31 mouse cellular contexts compared by ENCODE assay signal in genomic region chr1:36613374-36613895, GRCm38 (mm10). TPM values are rescaled to one million over a fixed set of nuclear protein-coding genes. Genes with fewer than 3 reads are reported as not detected.
DNase-seq lines count a peak whose midpoint lies in the region; ATAC-seq lines count a peak whose summit lies in the region.
"Had no signal": no experiment of that assay in that cellular context is flagged by ENCODE, and none has a peak within 500 bp of the region (broad histone marks: within the 10 kb centered on the region; RNA-seq: fewer than 3 reads in every experiment).

No protein-coding gene starts in this region.

- no peaks in the 10 kb centered on the region for H3K9me3 ChIP-seq in midbrain, embryonic 11.5 days (ENCODE audit: control insufficient read depth, low read length)
- H3K9me3 ChIP-seq in midbrain, embryonic 13.5 days, result no peaks in the 10 kb centered on the region
- H3K9me3 ChIP-seq: embryonic facial prominence, embryonic 15.5 days; forebrain, embryonic 12.5 days; heart, embryonic 13.5 days; hindbrain, embryonic 10.5 days; hindbrain, embryonic 15.5 days; limb, embryonic 12.5 days; liver, embryonic 15.5 days had no signal

- peak; percentile 49 for DNase-seq in adrenal gland, postnatal 25 days
- DNase-seq in adrenal gland, postnatal 4 days (ENCODE audit: low spot score in 2 of 2), result no peak
- DNase-seq in midbrain, embryonic 11.5 days (ENCODE audit: low spot score, missing footprints), result peak; percentile 14
- DNase-seq in adrenal gland, postnatal 36 days, result peak; percentile 49 to 59
- no peak for DNase-seq in B cell, adult 2 months
- no peak for DNase-seq in urinary bladder, postnatal 25 days (ENCODE audit: low spot score)
- DNase-seq: cerebellum, adult 11-12 months; cerebellum, adult 9-11 months; forebrain, postnatal 0 days; gastrocnemius, postnatal 25 days; heart, adult 2 months; heart, postnatal 14 days; kidney, adult 11 months; kidney, postnatal 14 days; lung, embryonic 14.5 days; lung, postnatal 14 days; right cerebral cortex, postnatal 25 days; spleen, adult 18-20 months; thymus, adult 2 months; thymus, postnatal 4 days had no signal

- H3K27me3 ChIP-seq in midbrain, embryonic 11.5 days (ENCODE audit: control insufficient read depth, insufficient read depth, low read length), result no peaks in the 10 kb centered on the region
- H3K27me3 ChIP-seq in midbrain, embryonic 13.5 days, result no peaks in the 10 kb centered on the region
- H3K27me3 ChIP-seq: embryonic facial prominence, embryonic 15.5 days; forebrain, embryonic 12.5 days; heart, embryonic 13.5 days; hindbrain, embryonic 15.5 days; limb, embryonic 12.5 days; liver, embryonic 15.5 days had no signal

- no peaks in the 10 kb centered on the region for H3K36me3 ChIP-seq in midbrain, embryonic 11.5 days (ENCODE audit: control insufficient read depth, insufficient read depth, low read length)
- no peaks in the 10 kb centered on the region for H3K36me3 ChIP-seq in midbrain, embryonic 13.5 days
- H3K36me3 ChIP-seq: embryonic facial prominence, embryonic 15.5 days; forebrain, embryonic 12.5 days; heart, embryonic 13.5 days; hindbrain, embryonic 10.5 days; hindbrain, embryonic 15.5 days; limb, embryonic 12.5 days; liver, embryonic 15.5 days had no signal

- H3K4me1 ChIP-seq in midbrain, embryonic 11.5 days (ENCODE audit: control insufficient read depth, insufficient read depth, low read length), result no peaks in the 10 kb centered on the region; the same call in 1 of the 2 replicates
- H3K4me1 ChIP-seq in midbrain, embryonic 13.5 days (replicated peaks), result peaks cover 12% of the 10 kb centered on the region
- H3K4me1 ChIP-seq: liver, embryonic 15.5 days had no signal

- no peak for ATAC-seq in midbrain, embryonic 11.5 days (ENCODE audit: low FRiP score)
- no peak for ATAC-seq in midbrain, embryonic 13.5 days
- ATAC-seq: inflammation-experienced regulatory T-cells, adult 6 months; midbrain, embryonic 16.5 days had no signal

- no peak overlapping the region for H3K4me2 ChIP-seq in midbrain, embryonic 11.5 days
- no peak overlapping the region for H3K4me2 ChIP-seq in midbrain, embryonic 13.5 days (replicated peaks)
- H3K4me2 ChIP-seq: embryonic facial prominence, embryonic 15.5 days; forebrain, embryonic 12.5 days; heart, embryonic 13.5 days; hindbrain, embryonic 15.5 days; limb, embryonic 12.5 days; liver, embryonic 15.5 days; lung, embryonic 14.5 days had no signal

- H3K27ac ChIP-seq in midbrain, embryonic 11.5 days (ENCODE audit: low read depth, low read length), result no peak overlapping the region
- H3K27ac ChIP-seq in midbrain, embryonic 13.5 days, result no peak overlapping the region
- H3K27ac ChIP-seq: embryonic facial prominence, embryonic 15.5 days; forebrain, embryonic 12.5 days; heart, embryonic 13.5 days; hindbrain, embryonic 10.5 days; hindbrain, embryonic 15.5 days; limb, embryonic 12.5 days; liver, embryonic 15.5 days had no signal

- no peak overlapping the region for H3K4me3 ChIP-seq in midbrain, embryonic 11.5 days (ENCODE audit: low read depth, low read length)
- no peak overlapping the region for H3K4me3 ChIP-seq in midbrain, embryonic 13.5 days (replicated peaks)
- H3K4me3 ChIP-seq: embryonic facial prominence, embryonic 15.5 days; forebrain, embryonic 12.5 days; heart, adult 2 months; heart, embryonic 13.5 days; hindbrain, embryonic 10.5 days; hindbrain, embryonic 15.5 days; limb, embryonic 12.5 days; liver, embryonic 15.5 days had no signal

- whole genome bisulfite sequencing in midbrain, embryonic 11.5 days, result 90% methylated on average over 10 of the region's 10 CpGs
- WGBS in midbrain, embryonic 13.5 days, result 90% methylated on average over 10 of the region's 10 CpGs

- no peak overlapping the region for H3K9ac ChIP-seq in midbrain, embryonic 11.5 days (ENCODE audit: low read length)
- no peak overlapping the region for H3K9ac ChIP-seq in midbrain, embryonic 13.5 days (replicated peaks)
- H3K9ac ChIP-seq: embryonic facial prominence, embryonic 15.5 days; forebrain, embryonic 12.5 days; forebrain, postnatal 0 days; heart, embryonic 13.5 days; hindbrain, embryonic 15.5 days; limb, embryonic 12.5 days; liver, embryonic 15.5 days; lung, embryonic 14.5 days had no signal

RNA-seq across cellular contexts. Expression of gene Sema4c, which starts 55.3 kb away (rescaled TPM):
- total RNA-seq in adrenal gland, postnatal 25 days (2021), result 19.7 and 24.2 TPM in 2 replicates
- total RNA-seq in adrenal gland, postnatal 4 days (2021), result 10 to 100 TPM; 44.0 to 57.6 TPM
- polyA plus RNA-seq in midbrain, embryonic 11.5 days (2014; fragmentation: Nextera tagmentation; extraction: Ambion mirVana), result 3.1 and 3.4 TPM in 2 replicates
- polyA plus RNA-seq in midbrain, embryonic 13.5 days (2015; fragmentation: Nextera tagmentation; extraction: Ambion mirVana), result 33.4 and 35.4 TPM in 2 replicates
- total RNA-seq in adrenal gland, postnatal 36 days (2021), result 10 to 100 TPM; 18.6 to 19.5 TPM
- total RNA-seq: neutrophil, adult 5-6 weeks had no signal

Comparison
In these comparisons a context has a peak if more than half of its experiments do, and no peak if none do; other contexts are left out.
1. DNase-seq: peak in adrenal gland, postnatal 25 days (single experiment), midbrain, embryonic 11.5 days (single experiment) and adrenal gland, postnatal 36 days (2 of 2); none in adrenal gland, postnatal 4 days (0 of 2), B cell, adult 2 months (0 of 2) and urinary bladder, postnatal 25 days (single experiment).